Mouse (Mus musculus): ENCODE results near the gene Olfr56. TPM values are rescaled to one million over a fixed set of nuclear protein-coding genes. Genes with fewer than 3 reads are reported as not detected.
"Not testable (repeated sequence)": the region's sequence is repeated elsewhere in the genome, so short reads cannot be mapped to it uniquely, and the experiment has no call there.

Gene Olfr56
- polyA plus RNA-seq, 1 experiment from 2014 or later: not detected

DNA sequence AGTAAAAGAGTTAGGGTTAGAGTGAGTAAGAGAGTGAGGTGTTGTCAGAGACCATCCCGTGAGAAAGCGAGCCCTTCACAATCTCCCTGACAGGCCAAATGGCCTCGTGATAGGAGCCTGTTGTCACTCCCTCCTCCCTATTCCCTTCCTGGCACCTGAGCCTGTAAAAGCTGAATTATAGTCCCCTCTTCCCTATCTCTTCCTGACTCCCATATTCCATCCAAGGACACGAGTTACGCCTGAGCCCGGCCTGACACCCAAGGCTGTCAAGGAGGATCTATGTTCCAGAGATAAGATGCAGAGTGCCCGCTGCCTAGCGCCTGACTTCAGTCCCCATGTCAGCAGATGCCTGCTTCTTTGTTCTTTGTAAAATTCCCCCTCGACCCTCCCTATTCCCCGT is 14.6 kb downstream of the Olfr56 start:
- not testable (repeated sequence) for H3K27ac ChIP-seq (replicated peaks); H3K9me3 ChIP-seq; H3K4me3 ChIP-seq; H3K4me1 ChIP-seq; H3K27me3 ChIP-seq (replicated peaks; ENCODE audit: low read depth, poor library complexity, severe bottlenecking); H3K36me3 ChIP-seq (replicated peaks); DNase-seq (ENCODE audit: low spot score)
- WGBS: 74% methylated on average over 10 of the region's 10 CpGs

DNA sequence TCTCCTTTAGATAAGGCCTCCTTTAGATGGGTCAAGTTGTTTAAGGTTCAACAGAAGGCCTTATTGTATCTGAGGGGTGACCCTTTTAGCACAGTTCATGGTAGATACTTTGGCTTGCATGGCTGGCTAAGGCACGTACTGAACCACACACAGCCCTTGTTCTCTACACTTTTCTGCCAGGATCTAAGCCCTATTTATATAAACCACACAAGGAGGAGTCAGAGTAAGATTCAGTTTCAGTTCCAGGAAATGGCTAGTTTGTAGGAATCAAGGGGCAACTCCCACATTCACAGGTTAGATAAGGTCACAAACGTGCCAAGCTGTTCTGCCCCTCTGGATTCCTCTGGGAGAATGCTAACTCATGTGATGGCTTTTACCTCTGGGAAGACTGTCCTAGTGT is 15.3 kb downstream of the Olfr56 start, which contains the start of gene Tgtp1:
Gene Tgtp1 (minus strand): TSS at position 155 of the 400 bp plus-strand sequence.
- 36% methylated on average over 2 of the region's 2 CpGs for WGBS
- not testable (repeated sequence) for H3K4me1 ChIP-seq; H3K36me3 ChIP-seq (replicated peaks); H3K4me3 ChIP-seq; H3K9me3 ChIP-seq; H3K27ac ChIP-seq (replicated peaks); H3K27me3 ChIP-seq (replicated peaks; ENCODE audit: low read depth, poor library complexity, severe bottlenecking); DNase-seq (ENCODE audit: low spot score)

DNA sequence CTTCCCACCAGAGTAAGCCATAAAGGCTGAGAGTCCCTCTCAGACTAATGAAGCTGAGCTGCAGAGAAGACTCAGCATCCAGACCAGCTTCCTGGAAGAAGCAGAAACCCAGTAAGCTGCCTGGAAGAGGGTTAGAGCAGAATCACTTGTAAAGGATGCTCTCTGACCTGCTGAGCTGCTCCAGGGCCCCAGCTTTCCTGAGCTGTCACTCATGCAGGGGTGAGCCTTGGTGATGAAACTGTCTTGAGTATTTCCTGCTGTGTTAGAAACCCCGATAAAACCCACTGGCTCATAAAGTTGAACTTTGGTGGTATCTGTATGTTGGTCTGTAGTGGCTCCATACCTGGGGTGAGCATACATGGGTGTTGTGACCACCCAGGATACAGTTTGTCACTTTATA is 21.7 kb downstream of the Olfr56 start:
- not testable (repeated sequence) for H3K36me3 ChIP-seq (replicated peaks); H3K4me3 ChIP-seq; H3K9me3 ChIP-seq; DNase-seq (ENCODE audit: low spot score); H3K4me1 ChIP-seq; H3K27ac ChIP-seq (replicated peaks); H3K27me3 ChIP-seq (replicated peaks; ENCODE audit: low read depth, poor library complexity, severe bottlenecking)
- 67% methylated on average over 1 of the region's 1 CpGs for WGBS

DNA sequence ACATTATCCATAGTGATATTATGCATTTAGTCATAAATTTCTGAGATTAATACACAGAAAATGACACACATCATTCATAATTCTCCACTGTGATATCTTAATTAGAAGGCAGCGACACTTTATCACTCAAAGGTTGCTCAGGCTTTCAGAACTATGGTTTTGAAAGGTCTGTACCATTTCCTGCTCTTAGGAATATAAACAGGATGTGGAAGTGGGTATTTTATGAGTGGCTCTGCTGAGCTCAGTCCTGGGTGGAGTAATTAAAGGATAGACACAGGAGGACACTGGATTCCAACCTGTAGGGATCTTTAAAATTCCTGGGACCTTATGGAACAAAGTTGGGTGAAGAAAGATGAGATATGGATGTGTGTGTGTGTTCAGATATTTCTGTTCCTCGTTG is 27.6 kb downstream of the Olfr56 start:
- H3K4me3 ChIP-seq; H3K27me3 ChIP-seq (replicated peaks; ENCODE audit: low read depth, poor library complexity, severe bottlenecking); H3K36me3 ChIP-seq (replicated peaks); H3K4me1 ChIP-seq; DNase-seq (ENCODE audit: low spot score); H3K27ac ChIP-seq (replicated peaks); H3K9me3 ChIP-seq: not testable (repeated sequence)
- WGBS: 80% methylated on average over 2 of the region's 2 CpGs

DNA sequence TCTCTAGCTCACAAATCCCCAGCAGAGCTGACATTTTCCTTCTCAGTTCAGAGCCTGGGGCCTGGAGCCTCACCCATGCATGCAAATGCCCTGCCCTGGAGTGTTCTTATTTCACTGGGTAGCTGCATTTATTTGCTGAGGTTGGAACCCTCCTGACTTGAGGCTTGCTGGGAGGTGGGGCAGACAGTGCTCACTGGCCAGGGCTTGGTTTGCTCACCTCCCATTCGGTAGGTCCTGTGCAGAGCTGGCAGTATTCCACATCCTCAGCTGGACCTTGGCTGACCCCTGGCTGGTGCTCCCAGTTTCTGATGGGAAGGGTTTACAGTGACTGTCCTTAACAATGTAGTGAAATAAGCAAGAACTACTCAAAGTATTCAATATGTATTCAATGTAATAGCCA is 28.1 kb downstream of the Olfr56 start:
- 65% methylated on average over 1 of the region's 1 CpGs for WGBS
- not testable (repeated sequence) for H3K27ac ChIP-seq (replicated peaks); H3K4me3 ChIP-seq; DNase-seq (ENCODE audit: low spot score); H3K4me1 ChIP-seq; H3K9me3 ChIP-seq; H3K36me3 ChIP-seq (replicated peaks); H3K27me3 ChIP-seq (replicated peaks; ENCODE audit: low read depth, poor library complexity, severe bottlenecking)

DNA sequence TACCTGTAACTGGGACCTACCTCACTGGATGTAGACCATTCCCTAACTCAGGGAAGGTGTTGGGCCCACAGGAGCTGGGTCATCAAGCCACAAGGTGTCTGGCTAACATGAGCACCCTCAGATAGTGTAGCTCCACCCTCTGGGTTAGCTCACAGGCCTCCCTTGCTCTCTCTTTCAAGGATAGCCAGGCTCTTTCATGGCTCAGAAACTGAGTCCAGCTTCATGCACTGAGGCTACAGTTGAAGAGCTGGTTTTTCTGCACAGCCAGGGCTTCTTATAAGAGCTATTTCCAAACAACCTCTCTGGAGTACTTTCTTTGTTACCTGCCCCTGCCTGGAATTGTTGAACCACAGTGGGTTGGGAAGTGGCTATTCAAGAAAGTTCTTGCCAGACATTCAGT is 33.4 kb downstream of the Olfr56 start:
- not testable (repeated sequence) for H3K4me3 ChIP-seq; H3K27me3 ChIP-seq (replicated peaks; ENCODE audit: low read depth, poor library complexity, severe bottlenecking); H3K4me1 ChIP-seq; H3K27ac ChIP-seq (replicated peaks); H3K36me3 ChIP-seq (replicated peaks); DNase-seq (ENCODE audit: low spot score); H3K9me3 ChIP-seq

DNA sequence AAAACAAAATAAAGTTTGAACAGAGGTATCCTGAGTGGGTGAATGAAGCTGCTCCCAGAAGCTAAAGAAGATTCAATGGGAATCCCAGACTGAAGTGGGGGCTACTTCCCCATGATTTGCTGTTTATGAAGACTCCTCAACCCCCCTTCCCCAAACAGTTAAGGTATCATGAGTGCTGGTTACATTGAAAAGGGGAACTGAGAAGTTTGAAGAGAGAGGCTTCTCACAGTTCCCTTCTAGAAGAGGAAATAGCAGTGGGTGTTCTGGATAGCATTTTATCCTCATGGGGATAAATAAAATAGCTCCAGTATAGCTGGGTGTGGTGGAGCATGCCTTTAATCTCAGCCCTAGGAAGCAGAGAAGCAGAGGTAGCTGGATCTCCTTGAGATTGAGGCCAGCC is 71.4 kb downstream of the Olfr56 start:
- H3K36me3 ChIP-seq (replicated peaks); DNase-seq (ENCODE audit: low spot score); H3K4me3 ChIP-seq; H3K9me3 ChIP-seq; H3K4me1 ChIP-seq; H3K27me3 ChIP-seq (replicated peaks; ENCODE audit: low read depth, poor library complexity, severe bottlenecking); H3K27ac ChIP-seq (replicated peaks): not testable (repeated sequence)

DNA sequence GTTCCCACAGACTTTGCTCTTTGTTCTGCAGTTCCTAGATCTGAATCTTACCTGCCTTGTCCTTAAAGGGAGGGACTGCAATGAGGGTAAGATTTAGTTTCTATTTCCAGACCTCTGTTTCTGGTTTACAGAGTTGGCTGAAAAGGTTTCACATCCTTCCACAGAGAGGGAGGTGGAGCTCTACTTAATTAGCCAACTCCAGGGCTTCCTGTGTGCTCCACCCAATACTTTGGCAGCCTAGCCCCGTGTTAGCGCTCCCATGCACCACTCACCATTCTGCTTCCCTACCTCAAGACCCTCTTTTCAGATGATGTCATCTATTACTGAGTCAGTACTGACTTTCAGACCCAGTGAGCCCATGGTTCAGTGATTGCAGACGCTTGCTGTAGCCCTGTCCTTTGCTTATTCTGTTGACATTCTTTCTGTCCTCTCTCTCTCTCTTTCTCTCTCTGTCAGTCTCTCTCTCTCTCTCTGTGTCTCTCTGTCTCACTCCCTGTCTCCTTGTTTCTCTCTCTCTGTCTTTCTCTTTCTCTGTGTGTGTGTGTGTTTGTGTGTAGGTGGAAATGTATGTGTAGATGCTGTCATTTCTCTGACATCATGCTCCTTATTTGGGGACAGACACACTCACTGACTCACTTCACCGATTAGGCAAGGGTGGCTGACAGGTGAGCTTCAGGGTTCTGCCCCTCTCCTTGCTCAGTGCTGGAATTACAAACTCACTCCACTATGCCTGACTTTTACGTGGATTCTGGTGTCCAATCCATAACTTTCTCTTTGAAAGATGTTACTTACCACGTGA is 72.6 kb downstream of the Olfr56 start, which contains the start of gene 9930111J21Rik2:
Gene 9930111J21Rik2 (minus strand): TSS at position 150 of the 799 bp plus-strand sequence.
- H3K27me3 ChIP-seq (replicated peaks; ENCODE audit: low read depth, poor library complexity, severe bottlenecking); H3K4me1 ChIP-seq; H3K27ac ChIP-seq (replicated peaks); H3K36me3 ChIP-seq (replicated peaks); DNase-seq (ENCODE audit: low spot score); H3K9me3 ChIP-seq; H3K4me3 ChIP-seq: not testable (repeated sequence)
- 100% methylated on average over 1 of the region's 6 CpGs for whole genome bisulfite sequencing

DNA sequence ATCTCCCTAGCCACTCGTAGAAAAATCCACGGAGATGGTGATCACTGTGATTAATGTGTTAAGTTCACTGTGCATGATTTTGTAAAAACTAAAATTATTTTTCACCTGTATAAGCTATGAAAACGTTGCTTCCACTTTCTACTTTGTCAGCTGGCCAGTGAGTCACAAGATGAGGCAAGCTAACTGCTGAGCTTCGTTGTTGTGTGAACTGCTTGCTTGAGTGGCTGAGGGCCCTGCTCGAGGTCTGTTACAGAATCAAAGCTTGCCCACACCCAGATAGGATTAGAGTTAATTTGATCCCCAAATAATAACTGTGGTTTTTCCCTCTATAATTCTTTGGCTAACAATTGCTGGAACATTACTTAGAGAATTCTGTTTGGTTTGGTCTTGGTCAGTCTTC is 73.2 kb downstream of the Olfr56 start:
- H3K4me3 ChIP-seq; DNase-seq (ENCODE audit: low spot score); H3K36me3 ChIP-seq (replicated peaks); H3K4me1 ChIP-seq; H3K27ac ChIP-seq (replicated peaks); H3K9me3 ChIP-seq; H3K27me3 ChIP-seq (replicated peaks; ENCODE audit: low read depth, poor library complexity, severe bottlenecking): not testable (repeated sequence)
- no CpG with 5 or more reads among the region's 5 CpGs for WGBS

DNA sequence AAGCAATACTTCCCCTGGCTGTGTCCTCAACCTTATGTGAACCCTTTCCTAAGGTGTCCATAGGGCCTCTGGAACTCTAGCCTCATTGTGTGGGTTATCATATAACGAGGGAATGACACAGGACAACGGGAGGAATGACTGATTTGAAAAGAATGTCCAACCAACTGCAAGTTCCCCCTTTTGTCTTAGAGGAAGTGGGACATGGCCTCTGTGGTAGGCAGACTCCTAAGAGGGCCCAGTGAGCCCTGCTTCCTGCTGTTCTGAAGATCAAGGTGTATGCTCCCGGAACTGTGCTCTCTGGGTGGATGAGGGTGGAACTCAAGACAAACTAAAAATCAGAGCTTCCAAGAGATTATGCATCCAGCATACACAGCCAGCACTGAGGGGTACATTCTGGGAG is 81.4 kb downstream of the Olfr56 start:
- H3K27me3 ChIP-seq (replicated peaks; ENCODE audit: low read depth, poor library complexity, severe bottlenecking); H3K36me3 ChIP-seq (replicated peaks); H3K9me3 ChIP-seq; H3K27ac ChIP-seq (replicated peaks); H3K4me1 ChIP-seq; H3K4me3 ChIP-seq; DNase-seq (ENCODE audit: low spot score): not testable (repeated sequence)
- WGBS: 73% methylated on average over 2 of the region's 3 CpGs

DNA sequence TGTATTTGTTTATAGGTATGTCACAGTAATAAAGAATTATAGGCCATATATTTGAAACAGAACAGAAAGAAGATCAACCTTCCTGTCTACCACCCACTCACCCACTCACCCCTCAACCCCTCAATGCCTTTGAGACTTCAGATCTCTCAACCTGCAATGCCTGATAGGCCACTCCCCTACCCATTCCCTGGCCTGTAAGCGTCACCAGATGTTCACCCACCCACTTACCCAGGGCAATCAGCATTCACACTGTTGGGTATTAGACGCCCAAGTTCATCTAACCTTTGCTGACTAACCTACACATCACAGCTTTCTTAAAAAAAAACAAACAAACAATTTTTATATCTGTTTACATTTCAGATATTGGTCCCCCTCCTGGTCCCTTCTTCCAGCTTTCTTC is 83.2 kb downstream of the Olfr56 start:
- not testable (repeated sequence) for H3K4me3 ChIP-seq; H3K36me3 ChIP-seq (replicated peaks); H3K27me3 ChIP-seq (replicated peaks; ENCODE audit: low read depth, poor library complexity, severe bottlenecking); H3K27ac ChIP-seq (replicated peaks); H3K9me3 ChIP-seq; H3K4me1 ChIP-seq; DNase-seq (ENCODE audit: low spot score)
- 75% methylated on average over 2 of the region's 2 CpGs for WGBS

DNA sequence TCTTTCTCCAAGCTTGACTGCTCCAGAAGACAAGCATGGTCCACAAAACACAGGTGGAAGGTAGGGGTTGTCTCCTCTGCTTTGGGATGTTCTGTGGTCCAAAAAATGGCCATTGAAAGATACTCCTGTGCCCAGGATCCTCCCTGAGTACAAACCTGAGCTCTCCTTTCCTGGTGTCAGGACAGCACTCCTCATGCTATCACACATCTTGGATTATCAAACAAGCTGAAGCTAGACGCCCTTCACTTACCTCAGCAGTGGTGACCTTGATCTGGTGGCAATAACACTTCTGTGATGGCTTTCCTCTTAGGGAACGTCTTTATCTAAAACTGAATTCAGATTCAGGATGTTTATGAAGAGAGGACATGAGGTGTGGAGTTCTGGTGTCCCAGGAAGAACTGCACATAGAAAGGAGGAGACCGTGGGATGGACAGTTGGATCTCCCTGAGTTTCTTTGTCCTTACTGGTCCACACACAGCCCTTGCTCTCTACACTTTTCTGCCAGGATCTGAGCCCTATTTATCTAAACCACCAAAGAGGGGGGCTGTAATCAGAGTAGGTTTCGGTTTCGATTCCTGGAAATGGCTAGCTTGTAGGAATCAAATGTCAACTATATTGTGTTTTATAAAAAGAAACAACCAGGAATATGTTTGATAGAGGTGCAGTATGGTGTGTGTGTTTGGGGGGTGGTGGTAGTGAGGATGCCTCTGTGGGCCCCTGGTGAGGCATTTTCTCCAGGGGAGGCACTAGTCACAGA is 85.2 kb downstream of the Olfr56 start, which contains the start of gene Tgtp2:
Gene Tgtp2 (minus strand): TSS at position 494 of the 757 bp plus-strand sequence.
- not testable (repeated sequence) for H3K4me1 ChIP-seq; H3K36me3 ChIP-seq (replicated peaks); H3K4me3 ChIP-seq; H3K27me3 ChIP-seq (replicated peaks; ENCODE audit: low read depth, poor library complexity, severe bottlenecking); H3K27ac ChIP-seq (replicated peaks); DNase-seq (ENCODE audit: low spot score); H3K9me3 ChIP-seq
- 81% methylated on average over 5 of the region's 5 CpGs for WGBS

DNA sequence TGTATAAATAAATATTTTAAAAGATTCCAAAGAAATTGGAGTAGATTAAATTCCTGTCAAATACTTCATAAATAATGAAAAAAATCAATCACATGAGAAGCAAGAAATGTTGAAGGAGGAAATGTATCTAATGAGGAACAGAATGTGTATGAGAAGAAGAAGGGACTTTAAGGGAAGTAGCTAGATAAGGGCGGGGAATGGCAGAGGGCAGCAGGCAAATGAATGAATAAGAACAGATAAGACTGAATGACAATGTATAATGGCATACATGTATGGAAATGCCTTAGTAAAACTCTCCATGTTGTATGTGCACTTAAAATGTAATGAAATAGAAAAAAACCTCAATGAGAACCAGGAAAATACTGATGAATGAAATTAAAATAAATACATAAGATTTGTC is 89.7 kb downstream of the Olfr56 start:
- no peak for DNase-seq (ENCODE audit: low spot score)
- no peaks in the 10 kb centered on the region for H3K36me3 ChIP-seq (replicated peaks)
- 85% methylated on average over 1 of the region's 1 CpGs for WGBS
- no peaks in the 10 kb centered on the region for H3K4me1 ChIP-seq
- H3K27me3 ChIP-seq (replicated peaks; ENCODE audit: low read depth, poor library complexity, severe bottlenecking): no peaks in the 10 kb centered on the region
- no peak overlapping the region for H3K27ac ChIP-seq (replicated peaks)
- H3K9me3 ChIP-seq: no peaks in the 10 kb centered on the region
- no peak overlapping the region for H3K4me3 ChIP-seq
